Mouse (Mus musculus): ENCODE measurements around the gene Fstl1.

DNA sequence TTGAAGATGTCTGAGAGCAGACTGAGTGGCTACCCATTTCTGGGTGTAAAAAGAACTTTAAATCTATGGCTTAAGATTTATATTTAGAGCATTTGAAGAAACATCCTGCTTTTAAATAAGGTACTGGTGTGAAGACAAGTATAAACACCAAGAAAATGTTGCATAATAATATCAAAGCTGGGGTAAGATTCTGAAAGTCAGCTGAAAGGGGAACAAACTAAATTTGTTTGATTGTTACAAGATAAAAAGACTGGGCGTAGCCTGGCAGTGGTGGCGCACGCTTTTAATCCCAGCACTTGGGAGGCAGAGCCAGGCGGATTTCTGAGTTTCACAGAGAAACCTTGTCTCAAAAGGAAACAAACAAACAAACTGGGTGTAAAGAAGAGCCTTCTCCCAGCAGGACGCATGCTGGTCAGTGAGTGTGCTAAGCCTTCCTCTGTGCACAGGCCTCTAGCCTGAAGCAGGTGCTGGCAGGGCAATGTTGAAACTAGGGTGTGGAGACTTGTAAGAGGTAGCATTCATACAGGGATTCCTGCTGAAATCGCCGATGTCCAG lies 102.4 kb downstream of the Fstl1 start:
- no peak for TF ChIP-seq CTCF (IDR thresholded peaks at IDR 0.05; ENCODE audit: control insufficient read depth, insufficient read depth, low read length)
- no peak for TF ChIP-seq POLR2A (IDR thresholded peaks at IDR 0.05; ENCODE audit: borderline replicate concordance, control insufficient read depth, low read depth, low read length)
